Mouse (Mus musculus): ENCODE data around the gene Tmem176b. TPM values are rescaled to one million over a fixed set of nuclear protein-coding genes. Genes with fewer than 3 reads are reported as not detected.
"Not testable (repeated sequence)": the region's sequence is repeated elsewhere in the genome, so short reads cannot be mapped to it uniquely, and the experiment has no call there.

Tmem176b gene
- total RNA-seq, 1 experiment, result 4.7 TPM

GRCm38 (mm10) chr6:48829651-48830050, 11.6 kb downstream of the Tmem176b start:
- Histone ChIP-seq H3K27ac (ENCODE audit: insufficient read depth, low read depth, low read length, poor library complexity, severe bottlenecking) (no peak overlapping the region), H3K9ac (ENCODE audit: insufficient read depth, low read depth, low read length, poor library complexity, severe bottlenecking) (no peak overlapping the region), H3K36me3 (ENCODE audit: control insufficient read depth, insufficient read depth, low read length, poor library complexity, severe bottlenecking) (no peaks in the 10 kb centered on the region; the same call in 1 of the 2 replicates), H3K9me3 (ENCODE audit: control insufficient read depth, insufficient read depth, low read depth, low read length) (no peaks in the 10 kb centered on the region), H3K4me1 (ENCODE audit: control insufficient read depth in 2 of 2, insufficient read depth in 2 of 2, low read length in 2 of 2, poor library complexity in 1 of 2) (no peaks in the 10 kb centered on the region), H3K4me3 (ENCODE audit: insufficient read depth in 1 of 2, low read depth in 1 of 2, low read length in 2 of 2, poor library complexity in 1 of 2, severe bottlenecking in 1 of 2) (no peak overlapping the region)
- in situ Hi-C loops (cut with MboI; ENCODE audit: low sequenced_read_pairs in 2 of 2, unreplicated experiment in 2 of 2), result no loop called here
- DNase-seq (ENCODE audit: low read depth, low spot score), result no peak
- no peak for TF ChIP-seq CHD2 (IDR thresholded peaks at IDR 0.05; ENCODE audit: low read depth, low read length)
- TF ChIP-seq MAFK (IDR thresholded peaks at IDR 0.05; ENCODE audit: insufficient read depth, low read depth, low read length), result no peak
- TF ChIP-seq HCFC1 (IDR thresholded peaks at IDR 0.05; ENCODE audit: borderline replicate concordance, insufficient read depth, low read length), result no peak
- no peak for TF ChIP-seq ZNF384 (IDR thresholded peaks at IDR 0.05; ENCODE audit: low read depth, low read length)
- no peak for TF ChIP-seq ZC3H11A (IDR thresholded peaks at IDR 0.05; ENCODE audit: borderline replicate concordance, low read depth, low read length)

- TF ChIP-seq ZNF384 (IDR thresholded peaks at IDR 0.05; ENCODE audit: low read depth, low read length) (no peak), CHD2 (IDR thresholded peaks at IDR 0.05; ENCODE audit: low read depth, low read length) (no peak), HCFC1 (IDR thresholded peaks at IDR 0.05; ENCODE audit: borderline replicate concordance, insufficient read depth, low read length) (no peak), ZC3H11A (IDR thresholded peaks at IDR 0.05; ENCODE audit: borderline replicate concordance, low read depth, low read length) (no peak), MAFK (IDR thresholded peaks at IDR 0.05; ENCODE audit: insufficient read depth, low read depth, low read length) (no peak)
- Histone ChIP-seq H3K36me3 (ENCODE audit: control insufficient read depth, insufficient read depth, low read length, poor library complexity, severe bottlenecking) (no peaks in the 10 kb centered on the region; the same call in 1 of the 2 replicates), H3K4me1 (ENCODE audit: control insufficient read depth in 2 of 2, insufficient read depth in 2 of 2, low read length in 2 of 2, poor library complexity in 1 of 2) (no peaks in the 10 kb centered on the region), H3K9ac (ENCODE audit: insufficient read depth, low read depth, low read length, poor library complexity, severe bottlenecking) (no peak overlapping the region), H3K27ac (ENCODE audit: insufficient read depth, low read depth, low read length, poor library complexity, severe bottlenecking) (no peak overlapping the region), H3K9me3 (ENCODE audit: control insufficient read depth, insufficient read depth, low read depth, low read length) (no peaks in the 10 kb centered on the region), H3K4me3 (ENCODE audit: insufficient read depth in 1 of 2, low read depth in 1 of 2, low read length in 2 of 2, poor library complexity in 1 of 2, severe bottlenecking in 1 of 2) (no peak overlapping the region)
- no peak for DNase-seq (ENCODE audit: low read depth, low spot score)
- in situ Hi-C loops (cut with MboI; ENCODE audit: low sequenced_read_pairs in 2 of 2, unreplicated experiment in 2 of 2), result no loop called here
Measured at GRCm38 (mm10) chr6:48828976-48829375, 12.3 kb downstream of the Tmem176b start.

GRCm38 (mm10) chr6:48825016-48825415, 16.3 kb downstream of the Tmem176b start:
- TF ChIP-seq ZC3H11A (IDR thresholded peaks at IDR 0.05; ENCODE audit: borderline replicate concordance, low read depth, low read length) (no peak), ZNF384 (IDR thresholded peaks at IDR 0.05; ENCODE audit: low read depth, low read length) (no peak), MAFK (IDR thresholded peaks at IDR 0.05; ENCODE audit: insufficient read depth, low read depth, low read length) (no peak), HCFC1 (IDR thresholded peaks at IDR 0.05; ENCODE audit: borderline replicate concordance, insufficient read depth, low read length) (no peak), CHD2 (IDR thresholded peaks at IDR 0.05; ENCODE audit: low read depth, low read length) (no peak)
- no peak for DNase-seq (ENCODE audit: low read depth, low spot score)
- in situ Hi-C loops (cut with MboI; ENCODE audit: low sequenced_read_pairs in 2 of 2, unreplicated experiment in 2 of 2), result no loop called here

GRCm38 (mm10) chr6:48821991-48822785, 19.1 kb downstream of the Tmem176b start:
- H3K4me3 ChIP-seq (ENCODE audit: insufficient read depth in 1 of 2, low read depth in 1 of 2, low read length in 2 of 2, poor library complexity in 1 of 2, severe bottlenecking in 1 of 2); DNase-seq (ENCODE audit: low read depth, low spot score); H3K4me1 ChIP-seq (ENCODE audit: control insufficient read depth in 2 of 2, insufficient read depth in 2 of 2, low read length in 2 of 2, poor library complexity in 1 of 2); H3K9me3 ChIP-seq (ENCODE audit: control insufficient read depth, insufficient read depth, low read depth, low read length); in situ Hi-C loops (cut with MboI; ENCODE audit: low sequenced_read_pairs in 2 of 2, unreplicated experiment in 2 of 2); H3K36me3 ChIP-seq (ENCODE audit: control insufficient read depth, insufficient read depth, low read length, poor library complexity, severe bottlenecking); H3K27ac ChIP-seq (ENCODE audit: insufficient read depth, low read depth, low read length, poor library complexity, severe bottlenecking); H3K9ac ChIP-seq (ENCODE audit: insufficient read depth, low read depth, low read length, poor library complexity, severe bottlenecking): not testable (repeated sequence)

More at GRCm38 (mm10) chr6:48825016-48825415, 16.3 kb downstream of the Tmem176b start:
- no peaks in the 10 kb centered on the region for H3K36me3 ChIP-seq (ENCODE audit: control insufficient read depth, insufficient read depth, low read length, poor library complexity, severe bottlenecking)
- H3K9ac ChIP-seq (ENCODE audit: insufficient read depth, low read depth, low read length, poor library complexity, severe bottlenecking), result no peak overlapping the region
- no peak overlapping the region for H3K27ac ChIP-seq (ENCODE audit: insufficient read depth, low read depth, low read length, poor library complexity, severe bottlenecking)
- 0 out of 4 replicates have a peak overlapping the region, but pooled peaks of 1 of the 2 experiments have one; percentile 12 for H3K4me3 ChIP-seq (ENCODE audit: insufficient read depth in 1 of 2, low read depth in 1 of 2, low read length in 2 of 2, poor library complexity in 1 of 2, severe bottlenecking in 1 of 2)
- H3K4me1 ChIP-seq (ENCODE audit: control insufficient read depth in 2 of 2, insufficient read depth in 2 of 2, low read length in 2 of 2, poor library complexity in 1 of 2), result no peaks in the 10 kb centered on the region
- H3K9me3 ChIP-seq (ENCODE audit: control insufficient read depth, insufficient read depth, low read depth, low read length), result no peaks in the 10 kb centered on the region
